Mouse (Mus musculus) hindbrain, embryonic 12.5 days (tissue): ENCODE results near the gene Gm18336. TPM values are rescaled to one million over a fixed set of nuclear protein-coding genes. Genes with fewer than 3 reads are reported as not detected.

Source experiments
- ATAC-seq: fragments of 200-750 bp; cut with Nextera tagmentation; 2 replicates; pipeline ENCODE4 v1.8.0; 2017; ENCODE audit warnings: moderate TSS enrichment; ENCODE audit not compliant: low FRiP score
- H3K27ac ChIP-seq: fragments of 300-500 bp; sonication (generic); 2 replicates; pipeline ENCODE4 v1.5.1; 2016; ENCODE audit warnings: mild to moderate bottlenecking
- H3K27me3 ChIP-seq: fragments of 300-500 bp; sonication (generic); 2 replicates; pipeline ENCODE4 v1.6.1; 2016; ENCODE audit warnings: mild to moderate bottlenecking
- H3K36me3 ChIP-seq: fragments of 300-500 bp; sonication (generic); 2 replicates; pipeline ENCODE4 v1.6.1; 2016; ENCODE audit warnings: mild to moderate bottlenecking
- H3K4me1 ChIP-seq: fragments of 300-500 bp; sonication (generic); 2 replicates; pipeline ENCODE4 v1.6.1; 2016
- H3K4me2 ChIP-seq: fragments of 300-500 bp; sonication (generic); replicated peaks from 2 replicates; pipeline ENCODE4 v1.6.1; 2016; ENCODE audit warnings: mild to moderate bottlenecking
- H3K4me3 ChIP-seq: fragments of 300-500 bp; sonication (generic); 2 replicates; pipeline ENCODE4 v1.5.1; 2016; ENCODE audit warnings: mild to moderate bottlenecking
- H3K9ac ChIP-seq: fragments of 300-500 bp; sonication (generic); 2 replicates; pipeline ENCODE4 v1.6.1; 2016; ENCODE audit warnings: mild to moderate bottlenecking, moderate library complexity
- H3K9me3 ChIP-seq: fragments of 300-500 bp; sonication (generic); replicated peaks from 2 replicates; pipeline ENCODE4 v1.6.1; 2016; ENCODE audit warnings: mild to moderate bottlenecking
- WGBS: fragments of 180-500 bp; shearing (Covaris S2); methylation state at CpG from one replicate; pipeline ENCODE4 v1.1.7; 2016; 5-methylcytosine and 5-hydroxymethylcytosine counted together
- polyA plus RNA-seq: library from polyadenylated mRNA; unstranded; fragments of >200 nt; fragmentation: Nextera tagmentation; extraction: Ambion mirVana; gene quantifications from 2 replicates; pipeline ENCODE4 v1.2.1, GENCODE M21; 2016

The Gm18336 gene
- polyA plus RNA-seq, 1 experiment from 2014 or later, result not detected

DNA sequence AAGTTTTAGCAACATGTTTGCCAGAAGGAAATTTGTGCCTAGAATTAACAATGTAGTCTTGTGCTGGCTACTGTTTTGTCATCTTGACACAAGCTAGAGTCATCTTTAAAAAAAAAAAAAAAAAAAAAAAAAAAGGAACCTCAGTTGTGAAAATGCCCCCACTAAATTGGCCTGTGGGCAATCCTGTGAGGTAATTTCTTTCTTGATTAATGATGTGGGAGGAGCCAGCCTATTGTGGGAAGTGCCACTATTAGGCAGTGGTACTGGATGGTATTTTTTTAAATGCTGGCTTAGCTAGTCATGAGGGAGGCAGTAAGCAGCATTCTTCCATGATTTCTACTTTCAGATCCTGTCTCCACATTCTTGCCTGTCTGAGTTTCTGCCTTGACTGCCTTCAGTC, 35.2 kb downstream of the Gm18336 start:
- Histone ChIP-seq H3K4me2 (no peak overlapping the region), H3K27me3 (no peaks in the 10 kb centered on the region), H3K4me3 (no peak overlapping the region), H3K27ac (no peak overlapping the region), H3K36me3 (no peaks in the 10 kb centered on the region), H3K4me1 (no peaks in the 10 kb centered on the region), H3K9me3 (no peaks in the 10 kb centered on the region), H3K9ac (no peak overlapping the region)
- ATAC-seq, result no peak

DNA sequence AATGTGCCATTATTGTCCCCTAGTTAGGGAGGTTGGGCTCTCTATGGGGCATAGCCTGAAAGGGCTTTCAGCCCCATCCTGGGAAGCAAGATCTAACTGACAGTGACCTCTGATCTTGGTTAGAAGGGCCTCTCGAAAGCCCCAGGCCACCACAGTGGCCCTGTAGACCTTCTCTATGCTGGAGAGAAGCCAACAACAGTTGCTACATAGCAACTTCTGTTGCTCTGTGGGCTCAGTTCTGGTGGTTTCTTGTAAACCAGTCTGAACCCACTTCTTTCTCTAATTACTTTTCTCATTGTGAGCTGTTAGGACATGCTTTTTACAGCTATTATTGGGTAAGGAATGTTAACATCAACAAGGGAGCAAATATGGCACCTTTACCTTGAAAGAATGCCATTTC, 41.8 kb downstream of the Gm18336 start:
- Histone ChIP-seq H3K4me2 (no peak overlapping the region), H3K9me3 (no peaks in the 10 kb centered on the region), H3K36me3 (peaks cover 33% of the 10 kb centered on the region), H3K27ac (no peak overlapping the region), H3K9ac (no peak overlapping the region), H3K27me3 (no peaks in the 10 kb centered on the region), H3K4me1 (no peaks in the 10 kb centered on the region), H3K4me3 (no peak overlapping the region)
- no peak for ATAC-seq
- 73% methylated on average over 1 of the region's 1 CpGs for WGBS

DNA sequence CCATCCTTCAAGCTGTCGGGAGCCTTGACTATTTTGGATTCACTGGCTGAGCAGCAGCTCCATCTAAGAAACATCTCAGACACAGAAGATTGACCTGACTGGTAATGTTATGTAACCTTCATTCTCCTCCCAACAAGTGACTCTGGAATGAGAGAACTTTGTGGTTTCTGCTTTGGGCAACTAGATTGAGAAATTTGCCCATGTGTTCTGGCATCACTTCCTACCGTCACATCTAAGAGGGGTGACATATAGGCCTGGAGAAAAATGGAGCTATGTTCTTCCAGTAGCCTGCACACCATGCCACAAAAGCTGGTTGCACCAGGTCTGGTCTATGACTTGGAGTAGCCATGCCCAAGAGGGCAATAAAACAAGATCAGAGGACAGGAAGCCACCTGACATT, 42.4 kb downstream of the Gm18336 start:
- Histone ChIP-seq H3K36me3 (peaks cover 34% of the 10 kb centered on the region), H3K4me2 (no peak overlapping the region), H3K9ac (no peak overlapping the region), H3K4me3 (no peak overlapping the region), H3K9me3 (no peaks in the 10 kb centered on the region), H3K27me3 (no peaks in the 10 kb centered on the region), H3K4me1 (no peaks in the 10 kb centered on the region), H3K27ac (no peak overlapping the region)
- WGBS, result 96% methylated on average over 2 of the region's 2 CpGs
- ATAC-seq, result no peak

Other genes starting within 250 kb of the Gm18336 start
- gene Xlr5b, start 249.9 kb downstream of the Gm18336 start, polyA plus RNA-seq, result not detected in 2 replicates
- 0.15 and 0.51 TPM in 2 replicates for gene DXBay18, start 249.3 kb downstream of the Gm18336 start, polyA plus RNA-seq
- gene Spin2d, start 221.7 kb downstream of the Gm18336 start, polyA plus RNA-seq, result not detected in 2 replicates
- 18.8 and 20.3 TPM in 2 replicates for gene Xlr3b, start 206.5 kb downstream of the Gm18336 start, polyA plus RNA-seq
- 0.63 and 1.2 TPM in 2 replicates for gene Xlr4b, start 184.4 kb downstream of the Gm18336 start, polyA plus RNA-seq
- gene F8a, start 170.4 kb downstream of the Gm18336 start, polyA plus RNA-seq, result 25.0 and 26.1 TPM in 2 replicates
- 0.81 TPM in 1 of 2 replicates, not detected in the other for gene Xlr4c, start 155.6 kb downstream of the Gm18336 start, polyA plus RNA-seq
- gene Xlr3c, start 133.3 kb downstream of the Gm18336 start, polyA plus RNA-seq, result 0.35 and 0.43 TPM in 2 replicates
- not detected in 2 replicates for gene Xlr5a, start 105.8 kb downstream of the Gm18336 start, polyA plus RNA-seq
- gene Xlr5c, start 105.8 kb downstream of the Gm18336 start, polyA plus RNA-seq, result not detected in 2 replicates
- gene Gm45015, start 61.9 kb downstream of the Gm18336 start, polyA plus RNA-seq, result not detected in 2 replicates
- gene Zfp275, start 56.1 kb downstream of the Gm18336 start, polyA plus RNA-seq, result 19.0 and 20.7 TPM in 2 replicates
- gene Zfp92, start 12.4 kb upstream of the Gm18336 start, polyA plus RNA-seq, result 0.14 and 0.23 TPM in 2 replicates
- not detected in 2 replicates for gene Trex2, start 36.6 kb upstream of the Gm18336 start, polyA plus RNA-seq
- 65.1 and 69.3 TPM in 2 replicates for gene Haus7, start 60.3 kb upstream of the Gm18336 start, polyA plus RNA-seq
- gene Bgn, start 84.9 kb upstream of the Gm18336 start, polyA plus RNA-seq, result 43.9 and 49.2 TPM in 2 replicates
- gene Atp2b3, start 104.3 kb upstream of the Gm18336 start, polyA plus RNA-seq, result 1.6 and 1.7 TPM in 2 replicates
- gene Dusp9, start 240.7 kb upstream of the Gm18336 start, polyA plus RNA-seq, result 7.8 TPM in 2 replicates